Mouse (Mus musculus): ENCODE results near the gene Rad51b.

Gene Rad51b

DNA sequence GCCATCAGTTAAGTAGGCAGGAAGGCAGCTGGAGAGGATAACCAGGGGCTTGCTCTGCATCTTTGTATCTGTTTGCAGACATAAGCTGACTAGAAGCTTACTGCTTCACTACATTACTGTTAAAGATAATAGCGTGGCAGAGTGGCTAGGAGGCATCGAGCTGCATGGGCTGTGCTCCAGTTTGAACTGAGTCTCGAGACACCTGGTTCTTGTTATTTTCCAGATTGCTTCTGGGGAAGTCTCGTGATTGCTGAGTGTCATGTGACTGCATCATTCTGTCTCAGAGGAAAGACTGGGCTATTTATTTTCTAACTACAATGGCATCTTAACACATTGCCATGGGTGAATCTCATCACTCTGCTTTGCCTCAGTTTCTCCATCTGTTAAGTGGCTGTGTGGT lies 80.8 kb downstream of the Rad51b start:
- DNase-seq (ENCODE audit: low spot score in 2 of 2), result no peak

DNA sequence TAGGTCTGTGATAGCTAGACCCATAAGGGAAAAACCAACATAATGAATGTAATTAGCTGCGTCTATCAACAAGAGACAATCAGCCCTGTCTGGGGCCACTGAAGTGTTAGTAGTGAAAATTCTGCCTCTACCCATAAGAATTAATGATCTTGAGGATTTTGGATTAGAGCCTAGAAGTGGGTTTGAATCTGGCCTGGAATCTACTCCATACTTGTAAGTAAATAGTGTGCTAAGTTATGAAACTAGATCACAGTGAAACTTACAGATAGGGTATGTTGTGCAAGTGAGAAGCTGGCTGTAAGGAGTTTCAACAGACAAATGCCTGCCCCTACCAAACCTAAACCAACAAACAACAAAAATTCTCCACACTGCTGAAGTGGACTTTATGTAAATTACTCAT lies 83.1 kb downstream of the Rad51b start:
- DNase-seq (ENCODE audit: low spot score in 2 of 2), result no peak

GRCm38 (mm10) chr12:79381489-79381888 lies 84.4 kb downstream of the Rad51b start:
- DNase-seq (ENCODE audit: low spot score in 2 of 2), result no peak

- DNase-seq (ENCODE audit: low spot score in 2 of 2), result no peak
Observed at GRCm38 (mm10) chr12:79382416-79382815, 85.3 kb downstream of the Rad51b start.

DNA sequence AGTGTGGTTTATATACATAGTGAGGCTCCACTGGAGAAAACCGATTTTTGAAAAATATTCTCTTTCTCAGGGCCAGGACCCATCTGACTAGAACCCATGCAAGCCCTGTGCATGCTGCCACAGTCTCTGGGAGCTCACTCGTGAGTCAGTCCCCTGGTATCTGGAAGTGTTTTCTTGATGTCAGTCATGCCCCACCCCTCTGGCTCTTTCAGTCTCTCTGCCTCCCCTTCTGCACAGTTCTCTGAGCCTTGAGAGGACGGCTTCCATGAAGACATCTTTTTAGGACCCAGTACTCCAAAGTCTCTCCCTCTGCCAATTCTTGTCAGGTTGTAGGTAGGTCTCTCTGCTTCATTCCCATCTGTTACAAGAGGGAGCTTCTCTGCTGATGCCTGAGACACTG lies 86.5 kb downstream of the Rad51b start:
- no peak for DNase-seq (ENCODE audit: low spot score in 2 of 2)

DNA sequence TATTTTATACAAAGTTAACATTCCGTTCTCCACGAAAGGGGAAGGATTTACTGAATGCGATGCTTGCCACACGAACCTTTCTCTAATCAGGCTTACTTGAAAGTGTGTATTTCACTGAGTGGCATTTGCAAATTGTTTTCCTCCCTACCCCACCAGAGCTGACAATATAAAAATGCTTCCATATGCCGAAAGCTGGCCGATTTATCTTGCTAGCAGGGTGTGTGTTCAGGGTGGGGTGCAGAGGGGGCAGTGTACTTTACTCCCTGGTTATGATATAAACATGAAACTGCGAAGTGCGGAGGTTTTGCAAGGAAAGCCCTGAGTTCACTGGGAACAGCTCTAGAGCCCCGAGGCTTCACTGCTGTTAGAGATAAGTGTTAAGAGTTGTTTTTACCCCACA lies 87.7 kb downstream of the Rad51b start:
- no peak for DNase-seq (ENCODE audit: low spot score in 2 of 2)

DNA sequence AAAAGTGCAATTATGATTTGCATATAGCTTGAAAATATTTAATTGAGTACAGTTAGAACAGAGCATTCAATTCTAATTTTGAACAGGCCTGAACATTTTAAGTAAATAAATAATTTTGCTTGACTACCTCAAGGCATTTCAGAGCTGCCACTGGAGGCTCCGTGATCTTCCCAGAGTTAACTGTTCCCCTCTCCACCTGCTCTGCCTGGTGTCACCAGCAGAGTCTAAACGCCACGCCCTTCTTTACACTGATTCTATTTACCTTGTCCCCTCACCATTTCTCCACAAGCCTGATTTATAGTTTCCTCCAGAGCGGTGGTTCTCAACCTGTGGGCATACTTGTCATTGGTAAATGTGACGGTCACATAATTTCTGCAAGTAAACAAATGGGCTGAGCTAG lies 88.1 kb downstream of the Rad51b start:
- no peak for DNase-seq (ENCODE audit: low spot score in 2 of 2)

DNA sequence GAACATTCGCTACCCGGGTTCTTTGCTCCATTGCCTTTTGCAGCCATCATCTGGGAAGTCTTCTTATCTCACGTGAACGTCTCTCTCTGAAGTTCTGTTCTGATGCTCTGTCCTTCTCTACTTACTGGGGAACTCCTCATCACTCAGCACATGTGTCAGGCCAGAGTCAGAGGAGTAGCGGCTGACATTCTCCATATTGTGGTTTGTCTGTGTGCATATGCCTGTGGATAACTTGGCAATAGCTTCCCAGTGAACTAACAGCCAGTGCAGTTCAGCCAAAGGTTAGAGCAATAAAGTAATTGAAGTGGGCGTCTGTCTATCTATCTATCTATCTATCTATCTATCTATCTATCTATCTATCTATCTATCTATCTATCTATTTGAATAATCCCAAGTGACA lies 90.8 kb downstream of the Rad51b start:
- no peak for DNase-seq (ENCODE audit: low spot score in 2 of 2)

DNA sequence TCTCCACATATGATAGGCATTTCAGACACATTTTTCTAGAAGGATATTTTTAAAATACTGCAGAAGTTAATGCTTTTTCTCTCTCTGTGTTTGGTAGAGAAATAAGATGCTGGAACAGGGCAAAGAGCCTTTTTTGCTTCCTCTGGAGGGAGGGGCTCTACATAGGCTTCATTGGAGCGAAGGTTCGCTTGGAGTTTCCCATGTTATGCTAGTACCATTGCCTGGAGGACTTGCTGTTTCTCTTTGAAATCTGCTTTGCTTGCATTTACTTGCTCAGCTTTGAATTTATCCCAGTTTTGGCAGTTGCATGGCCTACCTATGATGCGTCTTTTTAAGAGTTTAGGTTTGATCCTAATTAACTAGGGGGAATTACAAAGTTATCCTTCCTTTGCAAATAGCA lies 92.2 kb downstream of the Rad51b start:
- DNase-seq (ENCODE audit: low spot score in 2 of 2), result no peak

DNA sequence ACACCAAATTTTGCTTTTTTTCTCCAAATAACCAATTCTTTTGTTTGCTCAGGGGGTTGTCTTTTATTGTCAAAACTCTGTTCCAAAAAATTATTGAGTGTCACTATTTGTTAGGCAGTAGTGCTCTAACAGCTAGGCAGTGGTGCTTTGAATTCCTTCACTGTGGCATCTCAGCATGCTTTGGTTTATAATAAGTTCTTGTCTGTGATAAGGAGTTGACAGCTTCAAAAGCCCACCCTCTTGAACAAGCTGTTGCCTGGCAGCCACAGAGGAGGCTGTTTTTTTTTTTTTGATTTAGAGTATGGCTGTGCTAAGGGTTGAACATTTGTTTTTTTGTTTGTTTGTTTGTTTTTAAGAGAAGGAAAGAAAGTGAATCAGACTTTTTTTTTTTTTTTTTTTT lies 92.9 kb downstream of the Rad51b start:
- no peak for DNase-seq (ENCODE audit: low spot score in 2 of 2)

GRCm38 (mm10) chr12:79393636-79394035 lies 96.6 kb downstream of the Rad51b start:
- DNase-seq (ENCODE audit: low spot score in 2 of 2), result no peak

GRCm38 (mm10) chr12:79403992-79404391 lies 106.9 kb downstream of the Rad51b start:
- no peak for DNase-seq (ENCODE audit: low spot score in 2 of 2)

GRCm38 (mm10) chr12:79404494-79404893 lies 107.4 kb downstream of the Rad51b start:
- DNase-seq (ENCODE audit: low spot score in 2 of 2), result no peak

DNA sequence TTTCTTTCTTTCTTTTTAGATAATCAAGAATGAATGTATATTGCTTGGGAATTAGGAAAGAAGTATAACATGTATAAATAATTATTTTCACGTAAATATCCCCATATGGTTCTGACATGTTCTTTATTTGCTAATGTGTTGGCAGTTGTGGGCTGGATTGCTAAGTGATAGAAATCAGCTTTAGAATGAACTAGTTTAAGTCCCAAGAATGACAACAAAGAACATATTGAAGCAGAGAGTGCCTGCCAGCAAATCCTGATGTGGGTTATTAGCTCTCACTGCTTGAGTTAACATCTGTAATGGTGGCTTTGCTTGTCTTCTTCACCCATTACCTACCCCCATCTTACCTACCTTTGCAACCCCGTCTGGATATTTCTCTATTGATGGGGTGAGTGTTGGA lies 111.6 kb downstream of the Rad51b start:
- no peak for DNase-seq (ENCODE audit: low spot score in 2 of 2)

GRCm38 (mm10) chr12:79409126-79409860 lies 112.2 kb downstream of the Rad51b start:
- DNase-seq (ENCODE audit: low spot score in 2 of 2), result no peak

- DNase-seq (ENCODE audit: low spot score in 2 of 2), result no peak
Observed at GRCm38 (mm10) chr12:79412894-79413507, 115.9 kb downstream of the Rad51b start.

DNA sequence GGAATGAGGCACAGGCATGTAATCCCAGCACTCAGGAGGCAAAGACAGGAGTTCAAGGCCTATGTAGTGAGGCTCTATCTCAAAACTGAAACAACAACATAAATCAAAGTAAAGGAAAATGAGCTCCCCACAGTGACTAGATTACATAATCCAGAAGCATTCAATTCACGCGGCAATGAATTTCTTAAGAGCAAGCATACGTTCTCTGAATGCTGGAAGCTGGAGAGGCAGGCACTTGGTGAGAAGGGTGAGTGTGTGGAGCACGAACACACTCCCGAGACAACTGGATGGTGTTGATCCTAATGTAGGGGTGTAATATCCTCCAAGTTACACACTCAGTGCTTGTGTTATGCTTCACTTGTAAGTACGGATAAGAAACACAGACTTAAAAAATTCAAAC lies 120.3 kb downstream of the Rad51b start:
- DNase-seq (ENCODE audit: low spot score in 2 of 2), result no peak

DNA sequence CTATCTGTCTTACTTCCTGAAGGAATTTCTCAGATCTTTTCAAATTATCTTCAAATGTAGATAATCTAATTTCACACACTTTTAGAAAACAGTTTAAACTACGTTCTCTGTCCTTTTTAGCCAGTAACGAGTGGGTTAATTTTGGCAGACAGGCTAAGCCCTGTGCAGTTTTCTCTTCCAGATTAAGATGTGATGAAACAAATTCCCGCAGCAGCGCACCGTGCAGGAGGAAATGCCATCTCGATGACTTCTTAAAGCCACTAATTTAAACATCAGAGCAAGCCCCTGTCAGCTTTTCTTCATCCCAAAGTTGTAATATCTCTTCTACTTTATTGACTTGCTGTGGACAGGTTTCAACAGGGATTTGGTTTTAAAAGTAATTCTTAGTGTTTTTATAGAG lies 123.5 kb downstream of the Rad51b start:
- no peak for DNase-seq (ENCODE audit: low spot score in 2 of 2)

DNA sequence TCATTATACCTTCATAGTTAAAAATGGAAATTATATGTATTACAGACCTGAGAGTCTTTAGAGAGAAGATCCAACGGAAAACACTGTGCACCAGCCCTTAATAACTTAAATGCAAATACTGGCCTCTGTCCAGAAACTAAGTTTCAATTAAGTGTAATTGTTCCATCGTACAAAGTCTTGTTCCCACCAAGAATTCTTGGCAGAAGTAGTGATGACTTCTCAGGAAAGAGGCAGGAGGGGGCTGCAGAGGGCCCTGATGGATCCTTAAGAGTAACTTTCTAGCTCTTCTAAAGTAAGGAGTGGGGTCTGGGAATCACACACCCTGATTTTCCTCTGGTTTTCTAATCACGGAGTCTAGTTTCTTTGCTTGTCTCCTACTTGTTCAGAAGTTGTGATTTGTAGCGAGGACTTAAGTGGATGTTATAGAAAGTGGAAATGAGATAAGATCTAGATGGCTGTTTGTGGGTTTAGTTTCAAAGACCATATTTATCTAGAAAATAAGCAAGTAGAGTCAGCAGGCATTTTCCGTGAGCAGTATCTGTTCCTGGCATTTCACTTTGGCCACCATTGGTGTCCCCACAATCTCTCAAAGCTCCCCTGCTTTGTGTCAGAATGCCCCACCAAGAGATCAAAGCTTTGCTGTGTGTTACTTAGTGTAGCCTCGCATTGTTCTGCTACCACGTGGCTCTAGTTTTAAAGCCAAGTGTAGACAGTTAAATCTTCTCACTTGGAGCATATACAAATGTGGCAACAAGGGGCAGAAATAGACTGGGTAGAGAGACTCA lies 132.6 kb downstream of the Rad51b start:
- DNase-seq (ENCODE audit: low spot score in 2 of 2), result no peak

- no peak for DNase-seq (ENCODE audit: low spot score in 2 of 2)
Observed at GRCm38 (mm10) chr12:79431138-79431537, 134.1 kb downstream of the Rad51b start.

- no peak for DNase-seq (ENCODE audit: low spot score in 2 of 2)
Observed at GRCm38 (mm10) chr12:79433724-79434442, 136.8 kb downstream of the Rad51b start.

DNA sequence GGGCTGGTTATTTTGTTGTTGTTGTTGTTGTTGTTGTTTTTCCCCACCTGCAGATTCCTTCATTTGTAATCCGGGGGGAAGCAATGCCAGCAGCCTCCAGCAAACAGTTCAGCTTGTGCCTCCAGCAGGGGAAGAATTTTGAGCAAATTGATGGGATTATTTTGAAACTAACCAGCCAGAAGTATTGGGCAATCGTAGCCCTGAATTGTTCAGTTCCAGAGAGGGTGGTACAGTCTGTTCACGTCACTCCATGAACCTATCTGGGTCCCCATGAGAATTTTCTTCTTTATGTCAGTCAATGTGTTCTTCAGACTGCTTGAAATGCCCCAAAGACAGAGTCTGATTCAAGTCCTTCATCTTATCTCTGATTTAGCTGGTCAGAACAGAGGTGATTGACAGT lies 138.4 kb downstream of the Rad51b start:
- no peak for DNase-seq (ENCODE audit: low spot score in 2 of 2)

All from cerebellum, postnatal 4 days (tissue).